Mouse (Mus musculus) monocyte, adult 5-6 weeks (primary cell): ENCODE data around the gene Rps19bp1. TPM values are rescaled to one million over a fixed set of nuclear protein-coding genes. Genes with fewer than 3 reads are reported as not detected.

Experiments used
- ATAC-seq: fragments of 153-309, 156-312 bp; replicated peaks from 2 replicates; pipeline ENCODE4 v1.8.0; 2017; ENCODE audit warnings: mild to moderate bottlenecking; ENCODE audit not compliant: low TSS enrichment, insufficient number of reproducible peaks, severe bottlenecking, poor library complexity, low FRiP score
- total RNA-seq: library from RNA; stranded (forward); fragments of 200-1000, 200-491, 200-594 nt; gene quantifications from 3 replicates; pipeline ENCODE4 v1.2.3, GENCODE M21; 2017

Gene Rps19bp1
- total RNA-seq, 1 experiment from 2014 or later, result 10.6 TPM

GRCm38 (mm10) chr15:80225796-80226195 lies 38.3 kb downstream of the Rps19bp1 start:
- no peak for ATAC-seq

- ATAC-seq, result peak; percentile 89
Observed at GRCm38 (mm10) chr15:80225208-80225607, 38.9 kb downstream of the Rps19bp1 start.

GRCm38 (mm10) chr15:80223751-80224150 lies 40.4 kb downstream of the Rps19bp1 start:
- no peak for ATAC-seq

- no peak for ATAC-seq
Observed at GRCm38 (mm10) chr15:80221031-80221430, 43.1 kb downstream of the Rps19bp1 start.

- 0 out of 2 replicates have a peak, but pooled peaks have one; percentile 6 for ATAC-seq
Observed at GRCm38 (mm10) chr15:80219705-80220657, 44.1 kb downstream of the Rps19bp1 start.

GRCm38 (mm10) chr15:80219211-80219610 lies 44.9 kb downstream of the Rps19bp1 start:
- peak; percentile 58 for ATAC-seq

GRCm38 (mm10) chr15:80217476-80217875 lies 46.6 kb downstream of the Rps19bp1 start:
- no peak for ATAC-seq

GRCm38 (mm10) chr15:80216480-80216820 lies 47.7 kb downstream of the Rps19bp1 start:
- ATAC-seq, result no peak

GRCm38 (mm10) chr15:80215716-80216479 lies 48.2 kb downstream of the Rps19bp1 start:
- ATAC-seq, result no peak

GRCm38 (mm10) chr15:80213688-80214087 lies 50.4 kb downstream of the Rps19bp1 start:
- ATAC-seq, result no peak

Other genes with a start within 250 kb of the Rps19bp1 start
- gene Pdgfb, start 249.3 kb downstream of the Rps19bp1 start, total RNA-seq, result 14.3 to 55.2 TPM (median 25.5 TPM) in 3 replicates
- gene Syngr1, start 173.0 kb downstream of the Rps19bp1 start, total RNA-seq, result not detected in 3 replicates
- 1,359 to 1,501 TPM (median 1,441 TPM) in 3 replicates for gene Rpl3, start 172.4 kb downstream of the Rps19bp1 start, total RNA-seq
- gene Tab1, start 131.2 kb downstream of the Rps19bp1 start, total RNA-seq, result 11.6 to 17.4 TPM (median 12.4 TPM) in 3 replicates
- 0.19 TPM in 1 of 3 replicates, not detected in the others for gene Mgat3, start 90.6 kb downstream of the Rps19bp1 start, total RNA-seq
- gene Mief1, start 30.3 kb downstream of the Rps19bp1 start, total RNA-seq, result 28.7 to 38.2 TPM (median 29.9 TPM) in 3 replicates
- not detected in 3 replicates for gene AC140267.1, start 28.5 kb downstream of the Rps19bp1 start, total RNA-seq
- 446 to 519 TPM (median 465 TPM) in 3 replicates for gene Atf4, start 9.1 kb downstream of the Rps19bp1 start, total RNA-seq
- 2.2 to 5.0 TPM (median 3.1 TPM) in 3 replicates for gene Cacna1i, start 22.9 kb upstream of the Rps19bp1 start, total RNA-seq